Mouse (Mus musculus) ovary, adult 18-20 months (tissue): ENCODE results near the gene Tecpr1.

Source experiments
- DNase-seq: peaks from one replicate; pipeline ENCODE4 v3.0.0; 2022; ENCODE audit warnings: low spot score, mixed read lengths

Tecpr1 gene

DNA sequence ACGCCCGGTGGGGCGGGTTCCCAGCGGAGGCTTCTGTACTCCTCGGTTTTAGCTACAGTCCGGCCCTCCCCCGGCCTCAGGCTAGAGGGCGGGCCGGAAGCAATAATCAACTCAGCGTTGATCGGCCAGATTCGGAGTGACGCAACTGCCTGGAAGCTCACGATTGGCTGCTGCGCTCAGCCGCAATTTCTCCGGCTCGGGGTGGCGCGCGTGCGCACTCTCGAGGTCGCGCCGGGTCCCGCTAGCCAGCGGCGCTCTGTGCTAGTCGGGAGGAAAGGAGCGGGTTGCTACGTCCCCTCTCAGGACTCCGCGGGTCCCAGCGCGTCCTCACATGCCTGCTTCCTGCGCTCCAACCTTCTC lies at the start of gene Tecpr1:
TSS of gene Tecpr1 (minus strand) at position 113 of the 360 bp plus-strand sequence.
- DNase-seq, result peak; percentile 92

DNA sequence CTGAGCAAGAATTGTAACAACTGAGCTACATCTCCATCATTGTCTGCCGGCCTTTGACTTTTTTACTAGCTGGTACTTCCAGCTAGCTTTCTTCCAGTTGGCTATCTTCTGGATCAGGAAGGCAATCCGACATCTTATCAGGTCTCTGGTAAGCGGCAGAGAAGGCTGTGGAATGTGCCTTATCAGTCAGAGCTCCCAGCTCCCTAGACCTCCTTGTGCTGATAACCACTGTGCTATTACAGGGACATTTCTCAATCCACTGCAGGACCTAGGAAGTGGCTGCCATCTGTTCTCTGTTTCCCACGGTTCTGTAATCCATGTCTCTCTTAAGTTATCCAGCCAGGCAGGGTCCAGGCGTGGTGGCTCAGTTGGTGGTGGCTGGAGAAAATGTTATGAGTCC lies 48.4 kb upstream of the Tecpr1 start:
- no peak for DNase-seq

DNA sequence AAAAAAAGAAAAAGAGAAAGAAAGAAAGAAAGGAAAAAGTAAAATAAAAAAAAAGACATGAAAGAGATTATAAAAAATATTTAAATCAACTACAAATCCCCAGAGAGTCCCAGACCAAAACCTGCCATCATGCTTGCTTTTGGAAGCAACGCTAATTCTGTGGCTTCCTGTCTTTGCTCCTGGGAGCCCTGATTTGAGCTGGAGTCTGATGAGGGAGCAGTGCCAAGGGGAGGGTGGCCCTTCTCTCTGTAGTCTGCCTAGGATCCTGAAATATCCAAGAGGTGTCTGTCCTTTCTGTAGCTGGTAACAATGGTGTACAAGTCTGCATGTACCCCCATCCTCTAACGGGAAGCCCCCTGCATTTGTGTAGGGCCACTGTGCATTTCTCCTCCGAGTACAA lies 47.7 kb upstream of the Tecpr1 start:
- DNase-seq, result no peak

DNA sequence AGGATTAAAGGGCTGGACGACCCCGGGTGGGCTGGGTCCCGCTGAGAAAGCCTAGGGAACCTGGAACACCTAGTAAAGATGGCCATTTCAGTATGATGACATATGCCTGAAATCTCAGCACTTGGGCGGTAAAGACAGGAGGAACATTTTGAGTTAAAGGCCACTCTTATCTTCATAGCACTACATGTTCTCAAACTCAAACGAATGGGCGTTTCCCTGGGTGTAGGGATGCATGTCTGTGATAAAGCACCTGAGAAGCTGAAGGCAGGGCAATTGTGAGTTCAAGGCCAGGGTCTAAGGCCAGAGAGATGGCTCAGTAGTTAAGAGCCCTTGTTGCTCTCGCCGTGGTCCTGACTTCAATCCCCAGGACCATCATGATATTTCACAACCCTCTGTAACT lies 47.0 kb upstream of the Tecpr1 start:
- no peak for DNase-seq

DNA sequence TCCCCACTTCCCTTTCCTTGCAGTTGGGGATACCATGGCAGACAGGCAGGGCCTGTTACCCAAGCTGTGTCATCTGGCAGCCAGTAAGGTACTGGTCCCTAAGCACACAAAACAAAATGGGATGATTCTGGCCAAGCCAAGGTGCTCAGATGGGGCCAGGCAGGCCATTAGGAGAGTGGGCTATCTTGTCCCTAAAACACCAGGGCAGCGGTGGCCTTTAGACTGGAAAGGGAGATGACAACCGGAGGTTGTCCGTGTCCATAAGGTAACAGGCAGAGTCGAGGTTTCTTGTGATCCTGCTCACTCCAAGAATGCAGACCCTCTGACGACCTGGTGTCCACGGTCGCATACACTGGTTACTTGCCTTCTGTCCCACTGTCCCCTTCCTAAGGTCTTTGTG lies 46.5 kb upstream of the Tecpr1 start:
- no peak for DNase-seq

DNA sequence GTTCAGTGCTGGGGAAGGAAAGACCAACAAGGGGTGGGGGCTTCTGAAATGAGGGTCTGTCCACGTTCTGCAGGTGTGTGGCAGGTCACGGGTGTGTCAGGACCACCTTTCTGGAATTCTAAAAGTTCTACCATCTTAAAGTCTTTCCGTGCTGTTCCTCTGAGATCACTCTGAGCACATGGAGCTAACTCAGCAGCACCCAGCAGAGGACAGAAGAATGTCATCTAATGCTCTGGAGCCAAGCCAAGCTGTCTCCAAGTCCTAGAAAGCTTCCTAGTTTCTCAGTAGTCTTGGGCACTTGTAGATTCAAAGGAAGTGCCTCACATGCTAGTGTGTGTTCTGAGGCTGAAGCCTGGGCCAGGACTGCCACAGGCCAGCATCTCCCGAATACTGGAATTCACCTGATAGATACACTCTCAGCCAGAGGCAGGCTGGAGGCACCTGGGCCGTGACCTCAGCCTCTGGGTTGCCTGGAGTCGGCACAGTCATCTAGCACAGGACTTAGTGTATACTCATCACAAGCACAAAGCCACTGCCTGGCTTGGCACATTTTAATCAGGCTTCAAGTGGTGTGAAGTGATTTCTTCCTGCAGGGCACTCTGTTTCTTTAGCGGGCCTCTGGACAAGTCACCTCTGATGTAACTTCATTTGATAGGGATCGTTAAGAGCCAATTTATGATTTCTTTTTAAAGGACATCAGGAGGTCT lies 44.3 kb upstream of the Tecpr1 start:
- DNase-seq, result no peak

DNA sequence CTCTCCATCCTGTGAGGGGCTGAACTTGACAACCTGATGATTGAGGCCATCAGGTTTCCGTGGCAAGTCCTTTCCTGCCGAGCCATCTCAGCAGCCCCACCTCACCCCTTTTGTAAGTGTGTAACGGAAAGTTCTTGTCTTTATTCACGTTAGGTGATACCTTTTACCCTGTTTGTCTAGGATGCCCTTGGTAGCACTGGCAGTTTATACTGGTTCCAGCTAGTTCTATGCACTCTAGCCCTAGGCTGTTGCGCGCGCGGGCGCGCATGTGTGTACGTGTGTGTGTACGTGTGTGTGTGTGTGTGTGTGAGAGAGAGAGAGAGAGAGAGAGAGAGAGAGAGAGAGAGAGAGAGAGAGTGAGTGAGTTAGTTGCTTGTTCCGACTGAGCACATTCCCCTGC lies 40.1 kb upstream of the Tecpr1 start:
- DNase-seq, result no peak

DNA sequence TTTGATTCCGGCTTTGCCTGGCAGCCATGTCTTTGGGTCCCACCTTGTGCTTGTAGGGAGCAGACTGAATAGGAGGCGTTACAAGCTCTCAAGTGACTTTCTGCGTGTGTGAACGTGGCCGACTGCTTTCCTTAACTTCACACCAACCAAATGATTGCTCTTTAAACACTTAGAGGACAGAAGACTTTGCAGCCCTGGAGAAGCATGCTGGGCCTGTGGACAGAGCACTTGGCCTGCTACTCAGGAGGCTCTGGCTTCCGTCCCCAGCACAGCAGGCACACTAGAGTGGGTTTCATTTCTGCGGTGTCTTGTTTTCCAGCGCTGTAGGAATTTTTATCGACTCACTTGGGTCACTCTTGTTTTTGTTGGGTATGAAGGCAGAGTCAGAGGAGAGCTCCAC lies 39.7 kb upstream of the Tecpr1 start:
- no peak for DNase-seq

DNA sequence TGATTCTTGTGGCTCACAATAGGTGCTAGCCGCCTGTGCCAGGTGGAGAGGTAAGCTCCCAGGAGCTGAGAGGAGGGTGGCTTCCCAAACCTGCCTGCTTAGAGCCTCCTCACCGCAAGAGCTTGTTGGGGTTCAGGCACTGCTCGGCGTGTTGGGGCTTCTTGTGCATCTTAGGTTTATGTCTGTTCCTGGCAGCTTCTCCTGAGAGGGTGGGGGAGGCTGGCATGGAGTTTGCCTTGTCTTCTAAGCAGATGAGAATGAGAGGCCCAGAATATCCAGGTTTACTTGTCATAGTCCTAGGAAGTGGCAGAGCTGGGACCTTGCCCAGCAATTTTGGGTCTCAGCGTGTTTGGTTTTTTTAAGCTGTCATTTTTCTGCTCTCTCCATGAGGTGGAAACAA lies 38.4 kb upstream of the Tecpr1 start:
- no peak for DNase-seq

DNA sequence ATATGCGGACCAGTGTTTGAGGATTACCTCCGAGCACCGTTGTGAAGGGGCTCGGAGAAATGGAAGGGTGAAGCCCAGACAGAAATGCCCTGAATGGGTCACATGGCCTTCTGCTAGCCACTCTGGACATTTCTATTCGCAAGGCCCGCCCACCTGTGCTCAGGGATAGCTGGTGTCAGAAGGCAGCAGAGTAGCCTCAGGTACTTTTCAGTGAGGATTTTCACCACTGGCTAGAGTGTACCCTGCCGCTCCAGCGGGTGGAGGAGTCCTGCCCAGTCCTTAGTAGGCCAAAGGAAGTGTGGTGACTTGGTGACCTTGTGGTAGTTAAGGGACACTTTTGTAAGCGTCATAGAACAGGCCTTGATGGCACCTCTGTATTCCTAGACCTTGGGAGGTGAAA lies 37.9 kb upstream of the Tecpr1 start:
- no peak for DNase-seq

DNA sequence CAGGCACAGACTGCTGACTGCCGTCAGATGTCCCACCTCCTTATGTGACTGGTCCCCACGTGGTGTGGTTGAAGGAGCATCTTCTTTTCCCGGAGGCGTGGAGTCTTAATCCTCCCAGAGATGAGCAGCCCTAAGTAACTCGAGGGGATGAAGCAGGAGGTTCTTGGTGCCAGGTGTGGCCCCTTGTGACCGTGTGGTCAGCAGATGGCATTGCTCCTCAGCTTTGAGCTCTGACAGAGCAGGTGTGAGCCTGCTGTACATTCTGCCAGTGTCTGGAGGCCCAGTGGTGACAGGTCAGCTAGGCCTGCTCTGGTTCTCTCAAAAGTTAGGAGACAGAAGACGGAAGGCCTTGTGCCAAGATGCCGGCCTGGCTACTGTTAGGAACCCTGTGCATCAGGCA lies 37.0 kb upstream of the Tecpr1 start:
- no peak for DNase-seq

DNA sequence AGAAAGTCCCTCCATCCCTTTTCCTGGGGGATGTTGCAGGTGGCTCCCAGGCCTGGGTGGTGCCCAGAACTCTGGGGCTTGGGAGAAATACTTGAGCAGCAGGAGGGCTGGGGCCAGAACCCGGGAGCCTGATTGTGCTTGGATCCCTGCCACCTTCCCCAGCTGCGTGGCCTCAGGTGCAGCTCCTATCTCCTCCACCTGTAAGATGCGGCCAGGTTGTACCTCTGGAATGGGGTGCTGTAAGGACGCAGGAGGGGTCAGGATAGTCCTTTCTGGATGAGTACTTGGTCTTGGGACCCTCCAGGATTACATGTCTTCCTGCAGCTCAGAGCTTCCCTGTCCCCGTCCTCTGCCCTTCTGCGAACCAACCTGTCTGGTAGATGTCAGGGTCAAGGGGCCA lies 35.8 kb upstream of the Tecpr1 start:
- no peak for DNase-seq

DNA sequence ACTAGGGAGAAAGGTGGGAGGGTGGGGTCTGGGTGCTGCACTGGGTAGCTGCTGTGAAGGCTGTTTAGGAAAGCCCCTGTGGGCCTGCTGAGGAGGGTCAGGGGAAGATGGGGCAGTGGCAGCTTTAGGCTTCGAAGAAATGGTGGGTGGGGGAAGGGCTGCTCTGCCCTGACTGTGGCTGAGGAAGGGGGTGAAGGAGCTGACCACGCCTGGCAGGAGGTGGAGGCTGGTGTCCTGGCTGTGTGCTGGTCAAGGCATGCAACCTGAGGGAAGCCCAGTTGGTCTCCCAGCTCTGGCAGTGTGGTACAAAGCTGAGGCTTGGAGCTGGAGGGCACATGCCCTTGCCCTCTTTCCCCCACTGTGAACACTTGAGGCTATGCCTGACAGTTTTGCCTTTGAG lies 35.3 kb upstream of the Tecpr1 start:
- no peak for DNase-seq

DNA sequence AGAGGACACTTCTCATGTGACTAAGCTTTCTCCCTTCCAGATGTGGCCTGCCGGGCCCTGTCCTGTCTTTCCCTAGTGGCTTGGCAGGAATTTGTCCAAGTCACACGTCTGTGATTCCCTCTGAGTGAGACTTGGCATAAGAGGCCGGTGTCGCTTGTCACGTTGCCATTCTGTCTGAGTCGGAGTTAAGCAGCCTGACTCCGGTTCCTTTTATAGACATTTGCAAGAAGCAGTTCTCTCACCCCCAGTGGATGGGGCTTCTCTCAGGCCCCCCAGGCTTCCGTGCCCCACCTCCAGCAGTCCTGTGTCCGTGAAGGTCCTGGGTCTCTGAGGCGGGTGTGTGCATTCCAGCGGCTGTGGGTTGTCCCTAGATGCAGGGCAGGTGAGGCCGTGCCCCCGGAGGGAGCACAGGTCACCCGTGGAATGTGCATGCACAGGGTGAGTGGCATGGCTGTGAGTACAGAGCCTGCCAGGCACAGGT lies 34.8 kb upstream of the Tecpr1 start:
- no peak for DNase-seq

DNA sequence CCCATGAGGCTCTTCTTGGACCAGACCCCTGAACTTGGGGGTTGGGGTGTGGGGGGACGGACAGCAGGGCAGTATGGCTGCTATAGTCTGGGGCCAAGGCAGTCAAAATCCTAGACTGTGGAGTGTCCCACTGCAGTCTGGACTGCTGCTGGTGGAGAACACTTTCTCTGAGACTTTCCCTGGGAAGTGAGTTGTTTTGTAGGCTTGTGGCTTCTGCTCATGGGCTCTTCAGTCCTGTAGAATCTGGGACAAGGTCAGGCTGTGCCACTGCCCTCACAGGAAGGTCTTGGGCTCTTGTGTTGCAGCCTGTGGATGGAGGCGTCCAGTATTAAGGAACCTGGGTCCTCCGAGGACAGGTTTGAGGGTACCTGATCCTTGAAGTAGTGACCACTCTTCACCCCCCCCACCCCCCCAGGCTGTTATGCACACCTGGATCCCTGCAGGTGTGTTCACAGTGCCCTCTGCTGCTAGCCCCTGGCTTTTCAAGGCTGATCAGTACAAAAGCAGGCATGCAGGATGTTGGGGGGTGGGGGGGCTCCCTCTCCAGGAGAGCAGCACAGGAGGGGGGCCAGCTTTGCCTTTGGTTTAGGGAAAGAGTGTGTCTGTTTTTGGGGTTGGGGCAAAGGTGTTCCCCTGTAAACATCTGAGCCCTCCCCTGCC lies 34.2 kb upstream of the Tecpr1 start:
- DNase-seq, result no peak

DNA sequence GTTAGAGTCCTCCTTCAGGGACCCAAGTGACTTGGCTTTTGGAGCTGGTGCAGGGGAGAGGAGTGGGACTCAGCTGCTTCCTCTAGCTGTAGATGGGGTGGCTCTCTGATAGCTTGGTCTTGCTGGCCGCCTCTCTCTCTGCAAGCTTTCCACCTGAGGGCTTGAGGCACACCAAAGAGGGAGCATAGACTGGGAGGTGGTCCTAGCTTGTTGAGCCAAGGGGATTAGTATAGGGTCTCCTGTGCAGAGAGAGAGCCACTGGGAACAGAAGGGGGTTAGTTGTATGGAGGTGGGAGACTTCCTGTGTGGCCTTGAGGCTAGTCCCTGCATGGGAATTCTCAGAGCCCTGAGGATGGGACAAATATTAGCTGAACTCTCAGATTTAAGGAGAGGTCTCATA lies 33.5 kb upstream of the Tecpr1 start:
- DNase-seq, result no peak

DNA sequence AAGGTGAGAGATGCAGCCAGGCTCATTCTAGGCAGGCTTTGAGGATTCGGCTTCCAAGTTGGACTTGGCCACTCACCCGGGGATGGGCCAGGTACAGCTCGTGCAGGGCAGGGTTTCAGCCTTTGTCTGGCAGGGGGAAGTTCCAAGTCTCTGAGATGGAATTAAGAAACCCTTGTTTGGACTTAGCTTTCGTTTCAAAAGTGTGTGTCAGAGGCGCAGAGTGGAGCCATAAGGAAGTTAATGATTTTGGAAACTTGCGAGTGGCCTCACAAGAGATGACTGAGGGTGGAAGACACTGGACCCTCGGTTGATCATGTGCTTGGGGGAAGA lies 33.1 kb upstream of the Tecpr1 start:
- DNase-seq, result no peak

DNA sequence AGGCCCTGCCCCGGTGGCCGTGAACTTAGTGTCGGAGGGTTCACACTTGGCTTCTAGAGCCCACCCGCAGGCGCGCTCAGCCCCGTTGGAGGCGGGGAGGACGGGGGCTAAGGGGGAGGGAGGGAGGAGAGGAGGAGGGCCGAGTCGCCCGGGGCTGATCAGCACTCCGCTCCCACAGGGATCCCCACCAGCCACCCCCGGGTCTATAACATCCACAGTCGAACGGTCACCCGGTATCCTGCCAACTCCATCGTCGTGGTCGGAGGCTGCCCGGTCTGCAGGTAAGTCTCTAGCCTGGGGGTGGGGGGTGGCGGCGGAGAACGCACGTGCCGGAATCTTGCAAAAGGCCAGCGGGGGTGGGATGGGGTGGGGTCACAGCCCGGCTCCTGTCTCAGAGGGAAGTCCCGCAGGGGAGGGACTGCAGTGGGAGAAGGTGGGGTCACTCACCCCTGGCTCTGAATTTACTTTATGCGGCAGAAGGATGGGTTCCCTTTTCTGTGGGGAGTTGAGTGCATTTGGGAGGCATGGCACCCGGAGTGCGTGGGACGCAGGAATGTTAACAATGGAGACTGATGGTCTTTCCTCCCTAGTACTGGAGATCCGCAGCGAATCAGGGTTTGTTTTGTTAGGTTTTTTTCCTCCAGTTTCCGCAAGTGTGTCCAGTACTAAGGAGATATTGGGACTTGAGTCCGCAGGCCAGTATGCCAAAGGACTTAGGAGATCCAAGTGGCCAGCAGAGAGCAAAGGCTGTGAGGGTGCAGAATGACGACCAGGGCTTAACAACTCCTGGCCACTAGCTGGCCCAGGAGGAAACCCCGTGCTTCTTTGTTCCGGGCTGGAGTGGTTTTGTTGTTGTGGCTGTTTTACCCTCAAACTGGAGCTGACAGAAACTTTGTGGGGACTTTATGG lies 32.5 kb upstream of the Tecpr1 start:
- peak; percentile 45 for DNase-seq

DNA sequence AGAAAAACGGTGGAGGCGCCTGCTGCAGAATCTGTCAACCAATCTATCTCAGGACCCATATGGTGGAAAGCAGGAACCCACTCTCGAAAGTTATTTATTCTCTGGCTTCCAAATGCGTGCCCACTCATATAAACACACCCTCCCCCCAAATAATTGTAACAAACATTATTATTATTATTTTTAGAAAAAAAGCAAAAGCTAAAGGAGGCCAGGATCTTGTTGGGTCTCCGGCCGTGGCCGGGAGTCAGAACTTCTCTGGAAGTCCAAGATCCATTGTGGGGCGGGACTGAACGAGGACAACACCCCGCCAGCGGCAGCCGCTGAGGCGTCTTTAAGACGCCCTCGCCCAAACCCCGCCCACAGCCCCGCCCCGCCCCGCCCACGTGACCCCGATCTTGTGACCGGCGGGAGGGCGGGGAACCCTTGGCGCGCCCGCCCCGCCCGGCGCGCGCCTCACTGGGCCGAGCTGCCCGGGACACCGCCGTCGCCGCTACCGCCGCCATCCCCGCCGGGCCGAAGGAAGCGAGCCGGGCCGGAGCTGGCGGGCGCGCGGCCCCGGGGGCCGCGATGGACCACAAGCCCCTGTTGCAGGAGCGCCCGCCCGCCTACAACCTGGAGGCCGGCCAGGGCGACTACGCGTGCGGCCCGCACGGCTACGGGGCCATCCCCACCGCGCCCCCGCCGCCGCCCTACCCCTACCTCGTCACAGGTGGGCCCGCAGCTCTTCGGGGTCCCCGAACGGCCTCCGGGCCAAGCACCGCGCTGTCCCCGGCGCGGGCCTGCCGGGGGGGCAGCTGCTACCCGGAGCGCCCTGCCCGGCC lies 31.6 kb upstream of the Tecpr1 start:
- DNase-seq, result peak; percentile 84

DNA sequence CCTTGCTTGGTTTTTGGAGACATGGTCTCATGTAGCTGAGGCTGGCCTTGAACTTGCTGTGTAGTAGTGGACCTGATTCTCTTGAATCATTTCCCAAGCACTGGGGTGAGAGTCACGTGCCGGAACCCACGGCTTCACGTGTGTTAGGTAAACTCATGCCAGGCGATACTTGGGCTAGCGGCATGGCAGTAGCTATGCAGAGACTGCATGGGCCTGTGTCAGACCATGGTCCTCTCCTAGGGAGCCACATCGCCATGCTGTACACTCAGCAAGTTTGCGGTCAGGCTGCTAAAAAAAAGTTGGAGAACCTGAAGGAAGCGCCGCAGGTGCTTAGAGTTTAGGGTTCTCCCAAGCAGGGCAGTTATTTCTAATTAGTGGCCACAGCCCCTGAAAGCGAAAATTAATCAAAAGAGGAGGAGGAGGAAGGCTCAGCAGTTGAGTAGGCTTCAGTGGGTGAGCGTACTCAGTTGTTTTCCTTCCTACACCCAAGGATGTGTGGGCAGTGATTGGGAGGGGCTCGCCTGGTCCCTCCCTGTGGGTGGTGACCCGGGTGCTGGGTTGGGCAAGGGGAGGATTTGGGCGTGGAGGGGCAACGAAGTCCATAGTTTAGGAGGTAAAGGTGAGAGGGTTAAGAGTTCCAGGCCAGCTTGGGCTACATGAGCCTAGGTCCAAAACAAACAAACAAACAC lies 30.9 kb upstream of the Tecpr1 start:
- peak; percentile 85 for DNase-seq

DNA sequence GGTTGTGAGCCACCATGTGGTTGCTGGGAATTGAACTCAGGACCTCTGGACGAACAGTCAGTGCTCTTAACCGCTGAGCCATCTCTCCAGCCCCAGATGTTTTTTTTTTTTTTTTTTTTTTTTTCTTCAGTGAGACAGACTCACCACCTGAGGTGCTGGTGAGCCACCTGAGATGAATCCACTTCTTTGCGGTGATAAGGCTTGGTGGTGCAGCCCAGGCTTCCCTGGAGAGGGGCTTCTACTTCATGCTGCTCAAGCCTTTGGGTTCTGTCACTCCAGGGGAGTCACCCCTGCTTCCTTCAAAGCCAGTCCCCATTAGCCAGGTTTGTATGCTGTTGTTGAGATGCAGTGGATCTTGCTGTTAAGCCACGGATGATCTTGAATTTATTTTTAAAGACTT lies 29.8 kb upstream of the Tecpr1 start:
- DNase-seq, result no peak
